Mouse (Mus musculus) intestine, postnatal 0 days (tissue): ENCODE data around the gene Crocc2. TPM values are rescaled to one million over a fixed set of nuclear protein-coding genes. Genes with fewer than 3 reads are reported as not detected.

Experiments
- ATAC-seq: fragments of 200-750 bp; cut with Nextera tagmentation; 2 replicates; pipeline ENCODE4 v1.8.0; 2017; ENCODE audit warnings: mild to moderate bottlenecking, moderate TSS enrichment, moderate library complexity
- H3K27ac ChIP-seq: fragments of 300-500 bp; sonication (generic); 2 replicates; pipeline ENCODE4 v1.5.1; 2014; ENCODE audit warnings: mild to moderate bottlenecking, low read depth, low read length, moderate library complexity
- H3K27me3 ChIP-seq: fragments of 300-500 bp; sonication (generic); replicated peaks from 2 replicates; pipeline ENCODE4 v1.6.1; 2014; ENCODE audit warnings: low read length, mixed read lengths; ENCODE audit not compliant: control insufficient read depth, insufficient read depth
- H3K36me3 ChIP-seq: fragments of 300-500 bp; sonication (generic); 2 replicates; pipeline ENCODE4 v1.6.1; 2014; ENCODE audit warnings: mild to moderate bottlenecking, moderate library complexity; ENCODE audit not compliant: control insufficient read depth, insufficient read depth
- H3K4me1 ChIP-seq: fragments of 300-500 bp; sonication (generic); replicated peaks from 2 replicates; pipeline ENCODE4 v1.6.1; 2014; ENCODE audit warnings: antibody characterized with exemption, low read length, mixed read lengths; ENCODE audit not compliant: control insufficient read depth, insufficient read depth
- H3K4me2 ChIP-seq: fragments of 300-500 bp; sonication (generic); replicated peaks from 2 replicates; pipeline ENCODE4 v1.6.1; 2014; ENCODE audit warnings: low read depth, mild to moderate bottlenecking, moderate library complexity
- H3K4me3 ChIP-seq: fragments of 300-500 bp; sonication (generic); 2 replicates; pipeline ENCODE4 v1.5.1; 2014; ENCODE audit warnings: low read depth, low read length
- H3K9ac ChIP-seq: fragments of 300-500 bp; sonication (generic); 2 replicates; pipeline ENCODE4 v1.6.1; 2014; ENCODE audit warnings: mild to moderate bottlenecking, low read depth, low read length
- H3K9me3 ChIP-seq: fragments of 300-500 bp; sonication (generic); 2 replicates; pipeline ENCODE4 v1.6.1; 2016; ENCODE audit warnings: mixed run types; ENCODE audit not compliant: control insufficient read depth
- CTCF ChIP-seq: sonication (generic); IDR thresholded peaks from 2 replicates; pipeline ENCODE4 v1.5.1; 2016; ENCODE audit warnings: low read depth, mild to moderate bottlenecking, control low read depth, antibody characterized with exemption, moderate library complexity
- WGBS: fragments of 180-500 bp; shearing (Covaris S2); extraction: QIAGEN DNeasy Blood & Tissue Kit; methylation state at CpG from one replicate; pipeline ENCODE4 v1.1.7; 2014; 5-methylcytosine and 5-hydroxymethylcytosine counted together
- polyA plus RNA-seq: library from polyadenylated mRNA; unstranded; fragments of >200 nt; fragmentation: Nextera tagmentation; extraction: Ambion mirVana; gene quantifications from 2 replicates; pipeline ENCODE4 v1.2.1, GENCODE M21; 2015

Gene Crocc2
- polyA plus RNA-seq, 1 experiment from 2014 or later = 0.04 TPM

GRCm38 (mm10) chr1:93238201-93238600 is 69.7 kb downstream of the Crocc2 start:
- no peak for ATAC-seq
- no peak overlapping the region for H3K9ac ChIP-seq
- no peak overlapping the region for H3K4me2 ChIP-seq
- H3K27me3 ChIP-seq = peaks cover 12% of the 10 kb centered on the region; the same call in 1 of the 2 replicates
- H3K4me1 ChIP-seq = peaks cover 5% of the 10 kb centered on the region; the same call in 1 of the 2 replicates
- no peak overlapping the region for H3K4me3 ChIP-seq
- TF ChIP-seq CTCF = peak; percentile 74
- 43% methylated on average over 4 of the region's 4 CpGs for WGBS
- H3K36me3 ChIP-seq = no peaks in the 10 kb centered on the region
- no peak overlapping the region for H3K27ac ChIP-seq
- no peaks in the 10 kb centered on the region for H3K9me3 ChIP-seq

- no peak for ATAC-seq
- H3K9ac ChIP-seq = no peak overlapping the region
- H3K27me3 ChIP-seq = no peaks in the 10 kb centered on the region
- H3K4me2 ChIP-seq = no peak overlapping the region
- H3K27ac ChIP-seq = no peak overlapping the region
- no peak overlapping the region for H3K4me3 ChIP-seq
- H3K9me3 ChIP-seq = no peaks in the 10 kb centered on the region
- H3K36me3 ChIP-seq = no peaks in the 10 kb centered on the region
- 47% methylated on average over 2 of the region's 2 CpGs for WGBS
- TF ChIP-seq CTCF = no peak
- no peaks in the 10 kb centered on the region for H3K4me1 ChIP-seq
Measured at GRCm38 (mm10) chr1:93245936-93246335, 77.4 kb downstream of the Crocc2 start.

DNA sequence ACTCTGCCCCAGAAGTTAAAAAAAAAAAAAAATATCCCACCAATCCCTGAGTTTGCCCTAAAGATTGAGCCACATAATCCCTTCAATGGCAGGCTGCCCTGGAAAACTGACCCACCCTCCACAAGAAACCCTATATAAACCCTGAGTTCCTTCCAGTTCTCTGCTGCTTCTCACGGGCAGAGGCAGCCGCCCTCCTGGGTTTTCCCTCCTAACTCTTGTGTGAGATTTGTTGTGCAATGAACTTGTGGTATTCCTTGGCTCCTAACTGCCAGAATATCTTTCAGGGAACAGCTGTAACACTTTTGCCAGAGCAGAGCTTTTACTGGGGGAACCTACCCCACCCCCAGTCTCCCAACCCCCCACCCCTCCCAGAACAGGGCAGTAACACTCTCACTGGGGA is 84.1 kb downstream of the Crocc2 start:
- no peaks in the 10 kb centered on the region for H3K4me1 ChIP-seq
- H3K4me3 ChIP-seq = no peak overlapping the region
- H3K27ac ChIP-seq = no peak overlapping the region
- TF ChIP-seq CTCF = no peak
- no peaks in the 10 kb centered on the region for H3K36me3 ChIP-seq
- WGBS = 39% methylated on average over 2 of the region's 2 CpGs
- H3K4me2 ChIP-seq = no peak overlapping the region
- H3K9ac ChIP-seq = no peak overlapping the region
- H3K9me3 ChIP-seq = no peaks in the 10 kb centered on the region
- H3K27me3 ChIP-seq = no peaks in the 10 kb centered on the region
- no peak for ATAC-seq

GRCm38 (mm10) chr1:93255761-93256160 is 87.2 kb downstream of the Crocc2 start:
- no peaks in the 10 kb centered on the region for H3K4me1 ChIP-seq
- no peak overlapping the region for H3K9ac ChIP-seq
- TF ChIP-seq CTCF = no peak
- H3K4me2 ChIP-seq = no peak overlapping the region
- no peaks in the 10 kb centered on the region for H3K27me3 ChIP-seq
- no peak for ATAC-seq
- H3K36me3 ChIP-seq = no peaks in the 10 kb centered on the region
- H3K9me3 ChIP-seq = no peaks in the 10 kb centered on the region
- H3K4me3 ChIP-seq = no peak overlapping the region
- no peak overlapping the region for H3K27ac ChIP-seq
- WGBS = 89% methylated on average over 7 of the region's 7 CpGs

DNA sequence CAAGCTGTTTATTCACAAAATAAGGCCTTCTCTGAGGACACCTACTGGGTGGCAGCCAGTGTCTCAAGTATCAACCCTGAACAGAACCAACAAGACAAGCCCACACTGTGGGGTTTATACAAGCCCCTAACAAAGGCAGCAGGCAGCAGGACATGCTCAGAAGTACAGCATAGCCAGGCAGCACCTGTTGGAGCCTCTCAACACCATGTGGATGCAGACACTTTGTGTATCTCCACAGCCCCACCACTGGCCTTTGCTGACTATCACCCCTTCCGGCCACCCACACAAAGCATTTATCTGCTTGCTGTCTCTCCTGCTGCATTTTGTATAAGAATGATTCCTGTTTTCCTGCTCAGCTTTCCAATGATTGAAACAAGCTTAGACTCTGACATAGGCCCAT is 89.0 kb downstream of the Crocc2 start:
- H3K9me3 ChIP-seq = no peaks in the 10 kb centered on the region
- WGBS = 90% methylated on average over 1 of the region's 1 CpGs
- no peak overlapping the region for H3K4me2 ChIP-seq
- no peak overlapping the region for H3K9ac ChIP-seq
- ATAC-seq = no peak
- H3K4me1 ChIP-seq = no peaks in the 10 kb centered on the region
- no peak overlapping the region for H3K4me3 ChIP-seq
- H3K27ac ChIP-seq = no peak overlapping the region
- no peaks in the 10 kb centered on the region for H3K36me3 ChIP-seq
- no peaks in the 10 kb centered on the region for H3K27me3 ChIP-seq
- TF ChIP-seq CTCF = no peak

GRCm38 (mm10) chr1:93267207-93267606 is 98.7 kb downstream of the Crocc2 start:
- H3K27me3 ChIP-seq = no peaks in the 10 kb centered on the region
- H3K9ac ChIP-seq = no peak overlapping the region
- no peaks in the 10 kb centered on the region for H3K36me3 ChIP-seq
- no peak for TF ChIP-seq CTCF
- no peak overlapping the region for H3K4me3 ChIP-seq
- H3K4me2 ChIP-seq = no peak overlapping the region
- WGBS = 53% methylated on average over 3 of the region's 3 CpGs
- no peak overlapping the region for H3K27ac ChIP-seq
- no peaks in the 10 kb centered on the region for H3K4me1 ChIP-seq
- ATAC-seq = no peak
- H3K9me3 ChIP-seq = no peaks in the 10 kb centered on the region

- no peaks in the 10 kb centered on the region for H3K4me1 ChIP-seq
- H3K9ac ChIP-seq = no peak overlapping the region
- H3K27me3 ChIP-seq = no peaks in the 10 kb centered on the region
- no peak overlapping the region for H3K4me2 ChIP-seq
- no peak for ATAC-seq
- no peak overlapping the region for H3K4me3 ChIP-seq
- TF ChIP-seq CTCF = no peak
- 82% methylated on average over 2 of the region's 2 CpGs for WGBS
- H3K36me3 ChIP-seq = no peaks in the 10 kb centered on the region
- H3K27ac ChIP-seq = no peak overlapping the region
- H3K9me3 ChIP-seq = no peaks in the 10 kb centered on the region
Measured at GRCm38 (mm10) chr1:93268246-93268645, 99.7 kb downstream of the Crocc2 start.
